Mouse (Mus musculus): Measurements from ENCODE around the gene Creb3l4.

Creb3l4 gene

DNA sequence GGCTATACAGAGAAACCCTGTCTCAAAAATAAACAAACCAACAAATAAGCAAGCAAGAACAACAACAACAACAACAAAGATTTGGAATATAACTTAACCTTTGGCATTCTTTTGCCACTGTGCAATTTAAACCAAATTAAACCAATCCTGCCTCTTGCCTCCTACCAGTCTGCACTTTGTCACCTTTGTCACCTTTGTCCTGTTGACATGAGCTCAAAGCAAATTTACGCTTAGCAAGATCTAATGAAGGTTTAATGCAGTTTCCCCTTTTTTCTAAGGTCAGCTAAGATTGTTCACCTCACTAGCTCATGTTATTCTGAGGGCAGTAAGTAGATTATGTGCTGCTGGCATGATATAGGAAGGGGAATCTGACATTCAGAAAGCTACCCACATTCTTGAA lies 45.8 kb downstream of the Creb3l4 start:
- CTCF ChIA-PET, result interaction anchor here in 2 of 4 experiments (0.6 to 1.2 kb wide), 2 partner anchors 61 to 83 kb away, joined by 3 to 6 read pairs; no protein-coding TSS in a partner anchor

DNA sequence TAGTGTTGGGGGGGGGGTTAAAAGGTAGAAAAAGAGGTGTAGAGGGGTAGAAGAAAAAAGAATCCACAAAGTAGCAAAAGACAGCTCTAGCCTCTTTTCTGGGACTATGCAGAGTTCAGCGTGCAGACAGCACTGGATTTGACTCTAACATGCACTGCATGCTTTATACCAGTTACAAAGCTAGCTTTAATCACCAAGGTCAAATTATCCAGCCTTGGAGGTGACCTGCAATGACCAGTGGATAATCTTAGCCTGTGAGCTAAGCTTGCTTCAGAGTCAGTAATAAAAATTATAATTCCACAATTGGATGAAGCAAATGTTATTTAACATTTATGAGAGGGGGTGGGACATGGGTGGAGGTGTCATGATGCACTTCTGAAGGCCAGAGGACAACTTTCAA lies 47.7 kb downstream of the Creb3l4 start:
- ChIA-PET CTCF (interaction anchor here in 2 of 4 experiments (0.6 to 1.7 kb wide), 3 partner anchors 59 to 408 kb away, joined by 3 read pairs; partner anchors contain the start of gene S100a4 (in 1 of the 2)), POLR2A (interaction anchor here in 2 of 4 experiments (0.6 to 6.7 kb wide), 5 partner anchors 11 to 739 kb away, joined by 3 to 42 read pairs (median 4); partner anchors contain the start of gene Gatad2b (in 1 of the 2))

More for the DNA sequence above, 45.8 kb downstream of the Creb3l4 start:
- POLR2A ChIA-PET, result interaction anchor here in 3 of 4 experiments (0.6 to 8.6 kb wide), 9 partner anchors 9 to 247 kb away, joined by 3 to 86 read pairs (median 5); partner anchors contain the start of genes Rab13 (in 2 of the 3) and Rps27 (in 2 of the 3)

- POLR2A ChIA-PET, result interaction anchor here in 1 of 4 experiments (6.7 kb wide), 1 partner anchor 12 kb away, joined by 42 read pairs; no protein-coding TSS in a partner anchor
- CTCF ChIA-PET, result interaction anchor here in 1 of 4 experiments (1.1 to 1.7 kb wide), 2 partner anchors 58 to 117 kb away, joined by 3 read pairs; no protein-coding TSS in a partner anchor
Measured at GRCm38 (mm10) chr3:90194759-90195158, 48.6 kb downstream of the Creb3l4 start.

DNA sequence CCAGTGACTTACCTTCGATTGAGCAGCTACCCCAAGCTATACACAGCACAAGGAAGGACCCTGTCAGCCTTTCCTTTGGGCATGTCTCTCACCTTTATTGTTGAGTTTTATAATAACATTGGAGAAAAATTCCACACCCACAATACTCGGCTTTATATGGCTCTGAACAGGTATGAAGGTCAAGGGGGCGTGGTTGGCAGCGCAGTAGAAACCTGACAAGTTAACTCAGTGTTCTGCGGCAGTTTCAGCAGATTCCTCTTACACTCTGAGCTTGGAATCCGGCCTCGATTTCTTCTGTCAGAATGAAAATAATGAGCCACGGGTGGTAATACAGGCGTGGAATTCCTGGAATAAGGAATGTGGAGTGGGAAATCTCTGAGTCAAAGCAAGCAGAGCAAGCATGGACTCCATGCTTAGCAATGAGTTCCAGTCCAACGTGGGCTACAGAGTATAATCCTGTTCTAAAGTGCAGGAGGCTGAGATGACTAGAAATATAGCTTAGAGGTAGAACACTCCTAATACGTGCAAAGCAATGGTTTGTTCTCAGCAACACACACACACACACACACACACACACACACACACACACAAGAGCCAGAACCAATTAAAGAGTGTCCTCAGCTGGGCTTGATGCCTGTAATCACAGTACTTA lies 52.3 kb downstream of the Creb3l4 start:
- ChIA-PET POLR2A (interaction anchor here in 3 of 4 experiments (0.6 to 2.2 kb wide), 9 partner anchors 11 to 192 kb away, joined by 3 to 11 read pairs (median 3); partner anchors contain the start of genes Hax1 (in 1 of the 3), Rab13 (in 1 of the 3) and Rps27 (in 1 of the 3)), CTCF (interaction anchor here in 1 of 4 experiments (0.6 kb wide), 1 partner anchor 93 kb away, joined by 3 read pairs; no protein-coding TSS in a partner anchor)
